Mouse (Mus musculus): ENCODE results near the gene Tnfaip2. TPM values are rescaled to one million over a fixed set of nuclear protein-coding genes. Genes with fewer than 3 reads are reported as not detected.

The Tnfaip2 gene
- 11.2 and 12.8 TPM in 2 replicates for polyA plus RNA-seq (2015; fragmentation: Nextera tagmentation; extraction: Ambion mirVana)

- Histone ChIP-seq H3K36me3 (ENCODE audit: control insufficient read depth, insufficient read depth, low read length) (no peaks in the 10 kb centered on the region), H3K9ac (ENCODE audit: low read length) (peak within 1 kb of the TSS; percentile 64), H3K4me2 (ENCODE audit: low read depth, low read length) (peak within 1 kb of the TSS; percentile 58), H3K27ac (ENCODE audit: low read length) (peak within 1 kb of the TSS; percentile 27; the same call in 1 of the 2 replicates), H3K9me3 (replicated peaks; ENCODE audit: control insufficient read depth, low read length) (0 out of 2 replicates have a peak, but pooled peaks cover 3% of the 10 kb centered on the region), H3K4me3 (replicated peaks; ENCODE audit: low read length) (peak within 1 kb of the TSS; percentile 46), H3K4me1 (ENCODE audit: control insufficient read depth, insufficient read depth, low read length) (peaks cover 21% of the 10 kb centered on the region), H3K27me3 (ENCODE audit: control insufficient read depth, insufficient read depth, low read length) (peaks cover 62% of the 10 kb centered on the region)
- ATAC-seq (ENCODE audit: insufficient read depth, low FRiP score): peak; percentile 78
- 2% methylated on average over 46 of the region's 48 CpGs for WGBS
These were observed at the start of gene Tnfaip2 for GRCm38 (mm10) chr12:111442309-111443010. Tnfaip2 (plus strand) TSS chr12:111442469.

GRCm38 (mm10) chr12:111394008-111394407, 48.3 kb upstream of the Tnfaip2 start:
- H3K4me2 ChIP-seq (ENCODE audit: low read depth, low read length): no peak overlapping the region
- H3K36me3 ChIP-seq (ENCODE audit: control insufficient read depth, insufficient read depth, low read length): no peaks in the 10 kb centered on the region
- no peak overlapping the region for H3K4me3 ChIP-seq (replicated peaks; ENCODE audit: low read length)
- WGBS: 82% methylated on average over 6 of the region's 6 CpGs
- no peak for ATAC-seq (ENCODE audit: insufficient read depth, low FRiP score)
- no peak overlapping the region for H3K9ac ChIP-seq (ENCODE audit: low read length)
- H3K27ac ChIP-seq (ENCODE audit: low read length): no peak overlapping the region
- no peaks in the 10 kb centered on the region for H3K27me3 ChIP-seq (ENCODE audit: control insufficient read depth, insufficient read depth, low read length)
- no peaks in the 10 kb centered on the region for H3K4me1 ChIP-seq (ENCODE audit: control insufficient read depth, insufficient read depth, low read length)
- H3K9me3 ChIP-seq (replicated peaks; ENCODE audit: control insufficient read depth, low read length): no peaks in the 10 kb centered on the region

DNA sequence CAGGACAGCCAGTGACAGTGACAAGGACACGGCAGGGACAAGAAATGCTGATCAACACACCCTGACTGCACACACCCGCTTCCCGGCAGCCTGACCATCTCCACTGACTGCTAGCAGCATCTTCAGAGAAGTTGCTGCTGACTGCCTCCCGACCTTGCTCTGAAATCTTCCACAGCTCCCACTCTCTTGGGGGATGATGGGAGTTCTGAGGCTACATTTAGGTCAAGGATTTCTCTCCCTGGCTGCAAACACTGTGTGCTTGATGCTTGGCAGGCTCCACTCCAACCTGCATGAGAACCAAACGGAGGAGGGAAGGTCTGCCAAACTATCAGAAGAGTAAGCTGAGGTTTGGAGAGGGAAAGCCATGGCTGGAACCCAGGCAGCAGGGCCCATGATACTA, 45.3 kb upstream of the Tnfaip2 start:
- WGBS: 54% methylated on average over 5 of the region's 5 CpGs
- no peak for ATAC-seq (ENCODE audit: insufficient read depth, low FRiP score)
- Histone ChIP-seq H3K36me3 (ENCODE audit: control insufficient read depth, insufficient read depth, low read length) (no peaks in the 10 kb centered on the region), H3K4me2 (ENCODE audit: low read depth, low read length) (no peak overlapping the region), H3K4me3 (replicated peaks; ENCODE audit: low read length) (no peak overlapping the region), H3K9me3 (replicated peaks; ENCODE audit: control insufficient read depth, low read length) (no peaks in the 10 kb centered on the region), H3K27me3 (ENCODE audit: control insufficient read depth, insufficient read depth, low read length) (no peaks in the 10 kb centered on the region), H3K27ac (ENCODE audit: low read length) (no peak overlapping the region), H3K9ac (ENCODE audit: low read length) (no peak overlapping the region), H3K4me1 (ENCODE audit: control insufficient read depth, insufficient read depth, low read length) (no peaks in the 10 kb centered on the region)

DNA sequence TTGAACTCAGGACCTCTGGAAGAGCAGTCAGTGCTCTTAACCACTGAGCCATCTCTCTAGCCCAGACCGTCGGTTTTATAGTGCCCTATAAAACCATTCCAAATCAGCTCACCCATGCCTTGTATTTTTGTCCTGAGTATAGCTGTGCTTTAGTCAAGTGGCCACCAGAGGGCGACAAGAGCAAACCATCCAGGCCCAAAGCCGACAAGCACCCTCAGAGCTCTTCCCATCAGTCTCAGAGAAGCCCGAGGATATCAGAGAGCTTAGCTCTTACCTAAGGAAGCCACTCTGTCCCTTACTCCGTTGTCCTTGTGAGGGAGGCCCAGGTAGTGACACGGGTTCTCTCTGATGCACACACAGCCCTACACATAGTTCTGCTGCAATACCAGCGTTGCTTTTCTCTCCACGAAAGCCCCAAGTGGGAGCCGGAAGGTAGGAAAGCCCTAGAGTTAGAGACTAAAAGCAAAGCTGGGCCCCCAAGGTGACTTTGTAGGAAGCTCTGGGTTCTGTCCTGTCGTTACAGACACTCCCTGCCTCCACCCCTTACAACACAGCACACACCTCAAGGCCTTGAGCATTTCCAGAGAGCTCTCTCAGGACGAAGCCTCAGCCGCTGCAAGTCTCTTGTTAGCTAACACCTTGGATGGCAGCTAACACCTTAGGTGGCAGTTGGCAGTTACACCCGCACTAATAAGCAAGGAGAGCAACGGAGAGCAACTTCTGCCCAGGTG, 40.6 kb upstream of the Tnfaip2 start:
- Histone ChIP-seq H3K27ac (ENCODE audit: low read length) (no peak overlapping the region), H3K4me3 (replicated peaks; ENCODE audit: low read length) (no peak overlapping the region), H3K9me3 (replicated peaks; ENCODE audit: control insufficient read depth, low read length) (no peaks in the 10 kb centered on the region), H3K4me2 (ENCODE audit: low read depth, low read length) (no peak overlapping the region), H3K9ac (ENCODE audit: low read length) (0 out of 2 replicates have a peak overlapping the region, but pooled peaks have one; percentile 22), H3K27me3 (ENCODE audit: control insufficient read depth, insufficient read depth, low read length) (no peaks in the 10 kb centered on the region; the same call in 1 of the 2 replicates), H3K36me3 (ENCODE audit: control insufficient read depth, insufficient read depth, low read length) (no peaks in the 10 kb centered on the region), H3K4me1 (ENCODE audit: control insufficient read depth, insufficient read depth, low read length) (0 out of 2 replicates have a peak, but pooled peaks cover 2% of the 10 kb centered on the region)
- 19% methylated on average over 15 of the region's 15 CpGs for WGBS
- peak; percentile 50 for ATAC-seq (ENCODE audit: insufficient read depth, low FRiP score)

GRCm38 (mm10) chr12:111404880-111405279, 37.4 kb upstream of the Tnfaip2 start:
- WGBS: 50% methylated on average over 10 of the region's 10 CpGs
- ATAC-seq (ENCODE audit: insufficient read depth, low FRiP score): no peak
- Histone ChIP-seq H3K4me1 (ENCODE audit: control insufficient read depth, insufficient read depth, low read length) (0 out of 2 replicates have a peak, but pooled peaks cover 7% of the 10 kb centered on the region), H3K9me3 (replicated peaks; ENCODE audit: control insufficient read depth, low read length) (no peaks in the 10 kb centered on the region), H3K4me3 (replicated peaks; ENCODE audit: low read length) (no peak overlapping the region), H3K27me3 (ENCODE audit: control insufficient read depth, insufficient read depth, low read length) (peaks cover 12% of the 10 kb centered on the region), H3K36me3 (ENCODE audit: control insufficient read depth, insufficient read depth, low read length) (no peaks in the 10 kb centered on the region), H3K27ac (ENCODE audit: low read length) (no peak overlapping the region), H3K4me2 (ENCODE audit: low read depth, low read length) (no peak overlapping the region), H3K9ac (ENCODE audit: low read length) (no peak overlapping the region)

- Histone ChIP-seq H3K4me2 (ENCODE audit: low read depth, low read length) (peak within 1 kb of the TSS; percentile 46), H3K9ac (ENCODE audit: low read length) (peak within 1 kb of the TSS; percentile 55), H3K27me3 (ENCODE audit: control insufficient read depth, insufficient read depth, low read length) (peaks cover 12% of the 10 kb centered on the region), H3K4me3 (replicated peaks; ENCODE audit: low read length) (peak within 1 kb of the TSS; percentile 17; the same call in 1 of the 2 replicates), H3K27ac (ENCODE audit: low read length) (no peak within 1 kb of the TSS), H3K36me3 (ENCODE audit: control insufficient read depth, insufficient read depth, low read length) (no peaks in the 10 kb centered on the region), H3K9me3 (replicated peaks; ENCODE audit: control insufficient read depth, low read length) (no peaks in the 10 kb centered on the region), H3K4me1 (ENCODE audit: control insufficient read depth, insufficient read depth, low read length) (0 out of 2 replicates have a peak, but pooled peaks cover 7% of the 10 kb centered on the region)
- WGBS: 3% methylated on average over 24 of the region's 24 CpGs
- no peak for ATAC-seq (ENCODE audit: insufficient read depth, low FRiP score)
These were observed 35.6 kb upstream of the Tnfaip2 start, which contains the start of gene Lbhd2 for GRCm38 (mm10) chr12:111406622-111407021. Lbhd2 (plus strand) TSS chr12:111406809.

DNA sequence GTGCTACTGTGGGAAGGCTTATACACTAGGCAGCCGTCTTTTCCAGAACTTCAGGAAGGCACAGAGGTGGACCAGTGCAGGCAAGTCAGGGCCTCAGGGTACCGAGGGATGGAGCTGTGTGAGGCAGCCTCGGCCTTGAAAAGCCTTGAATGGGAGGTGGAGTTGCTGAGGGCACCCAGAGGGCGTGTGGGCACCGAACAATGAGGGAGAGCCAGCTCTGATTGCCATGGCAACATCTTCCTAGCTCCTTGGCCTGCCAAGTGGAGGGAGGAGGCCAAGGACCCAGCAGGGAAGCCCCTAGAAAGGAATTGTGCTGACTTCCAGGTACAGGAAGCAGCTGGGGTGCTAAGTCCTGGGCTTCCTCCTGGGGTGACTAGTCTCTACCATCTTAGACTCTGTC, 32.7 kb upstream of the Tnfaip2 start:
- ATAC-seq (ENCODE audit: insufficient read depth, low FRiP score): no peak
- 33% methylated on average over 5 of the region's 5 CpGs for WGBS
- H3K4me2 ChIP-seq (ENCODE audit: low read depth, low read length): no peak overlapping the region
- peaks cover 13% of the 10 kb centered on the region for H3K4me1 ChIP-seq (ENCODE audit: control insufficient read depth, insufficient read depth, low read length)
- no peaks in the 10 kb centered on the region for H3K36me3 ChIP-seq (ENCODE audit: control insufficient read depth, insufficient read depth, low read length)
- no peaks in the 10 kb centered on the region for H3K9me3 ChIP-seq (replicated peaks; ENCODE audit: control insufficient read depth, low read length)
- H3K9ac ChIP-seq (ENCODE audit: low read length): no peak overlapping the region
- H3K4me3 ChIP-seq (replicated peaks; ENCODE audit: low read length): no peak overlapping the region
- H3K27ac ChIP-seq (ENCODE audit: low read length): no peak overlapping the region
- peaks cover 12% of the 10 kb centered on the region for H3K27me3 ChIP-seq (ENCODE audit: control insufficient read depth, insufficient read depth, low read length)

GRCm38 (mm10) chr12:111411631-111412355, 30.5 kb upstream of the Tnfaip2 start:
- 71% methylated on average over 8 of the region's 8 CpGs for WGBS

More at GRCm38 (mm10) chr12:111411631-111412355, 30.5 kb upstream of the Tnfaip2 start:
- no peak for ATAC-seq (ENCODE audit: insufficient read depth, low FRiP score)
- H3K4me3 ChIP-seq (replicated peaks; ENCODE audit: low read length): no peak overlapping the region
- H3K4me2 ChIP-seq (ENCODE audit: low read depth, low read length): no peak overlapping the region
- H3K4me1 ChIP-seq (ENCODE audit: control insufficient read depth, insufficient read depth, low read length): peaks cover 15% of the 10 kb centered on the region
- H3K27me3 ChIP-seq (ENCODE audit: control insufficient read depth, insufficient read depth, low read length): peaks cover 10% of the 10 kb centered on the region
- H3K9ac ChIP-seq (ENCODE audit: low read length): no peak overlapping the region
- H3K36me3 ChIP-seq (ENCODE audit: control insufficient read depth, insufficient read depth, low read length): no peaks in the 10 kb centered on the region
- H3K27ac ChIP-seq (ENCODE audit: low read length): no peak overlapping the region
- H3K9me3 ChIP-seq (replicated peaks; ENCODE audit: control insufficient read depth, low read length): no peaks in the 10 kb centered on the region

Data from stomach, embryonic 16.5 days (tissue).